Mouse (Mus musculus) G1E-ER4 (cell line): ENCODE measurements around the gene Cdyl2. TPM values are rescaled to one million over a fixed set of nuclear protein-coding genes. Genes with fewer than 3 reads are reported as not detected.

Experiments
- GATA1 ChIP-seq: IDR thresholded peaks from one replicate; pipeline ENCODE4 v1.8.0; 2012; ENCODE audit warnings: low read length, inconsistent platforms
- polyA plus RNA-seq: library from polyadenylated mRNA; stranded (reverse); fragments of >175 nt; gene quantifications from 2 replicates; pipeline ENCODE4 v1.2.3, GENCODE M21; 2012

The Cdyl2 gene
- polyA plus RNA-seq, 1 experiment, result not detected

GRCm38 (mm10) chr8:116616369-116616768 is 116.4 kb downstream of the Cdyl2 start:
- no peak for TF ChIP-seq GATA1

- TF ChIP-seq GATA1, result no peak
These were observed 117.9 kb downstream of the Cdyl2 start for GRCm38 (mm10) chr8:116614901-116615300.

- TF ChIP-seq GATA1, result no peak
These were observed 126.6 kb downstream of the Cdyl2 start for GRCm38 (mm10) chr8:116606171-116606570.

GRCm38 (mm10) chr8:116602806-116603205 is 130.0 kb downstream of the Cdyl2 start:
- no peak for TF ChIP-seq GATA1

- no peak for TF ChIP-seq GATA1
These were observed 133.1 kb downstream of the Cdyl2 start for GRCm38 (mm10) chr8:116599728-116600127.

- no peak for TF ChIP-seq GATA1
These were observed 141.6 kb downstream of the Cdyl2 start for GRCm38 (mm10) chr8:116591226-116591625.

- TF ChIP-seq GATA1, result no peak
These were observed 142.2 kb downstream of the Cdyl2 start for GRCm38 (mm10) chr8:116590546-116590945.

- no peak for TF ChIP-seq GATA1
These were observed 142.7 kb downstream of the Cdyl2 start for GRCm38 (mm10) chr8:116590106-116590505.

- TF ChIP-seq GATA1, result no peak
These were observed 144.9 kb downstream of the Cdyl2 start for GRCm38 (mm10) chr8:116587616-116588468.

- no peak for TF ChIP-seq GATA1
These were observed 151.3 kb downstream of the Cdyl2 start for GRCm38 (mm10) chr8:116581318-116582019.

GRCm38 (mm10) chr8:116576732-116577131 is 156.1 kb downstream of the Cdyl2 start:
- no peak for TF ChIP-seq GATA1

GRCm38 (mm10) chr8:116573085-116573484 is 159.7 kb downstream of the Cdyl2 start:
- no peak for TF ChIP-seq GATA1

GRCm38 (mm10) chr8:116552778-116553177 is 180.0 kb downstream of the Cdyl2 start:
- TF ChIP-seq GATA1, result no peak

GRCm38 (mm10) chr8:116552255-116552654 is 180.5 kb downstream of the Cdyl2 start:
- no peak for TF ChIP-seq GATA1

GRCm38 (mm10) chr8:116543366-116543765 is 189.4 kb downstream of the Cdyl2 start:
- TF ChIP-seq GATA1, result no peak

- TF ChIP-seq GATA1, result no peak
These were observed 189.9 kb downstream of the Cdyl2 start for GRCm38 (mm10) chr8:116542842-116543241.

- TF ChIP-seq GATA1, result no peak
These were observed 192.7 kb downstream of the Cdyl2 start for GRCm38 (mm10) chr8:116540136-116540535.
